Mouse (Mus musculus): ENCODE data around the gene Six5. TPM values are rescaled to one million over a fixed set of nuclear protein-coding genes. Genes with fewer than 3 reads are reported as not detected.

Six5 gene
- total and polyA plus RNA-seq, 3 experiments = 2.6 to 9.2 (median 3.8) TPM

DNA sequence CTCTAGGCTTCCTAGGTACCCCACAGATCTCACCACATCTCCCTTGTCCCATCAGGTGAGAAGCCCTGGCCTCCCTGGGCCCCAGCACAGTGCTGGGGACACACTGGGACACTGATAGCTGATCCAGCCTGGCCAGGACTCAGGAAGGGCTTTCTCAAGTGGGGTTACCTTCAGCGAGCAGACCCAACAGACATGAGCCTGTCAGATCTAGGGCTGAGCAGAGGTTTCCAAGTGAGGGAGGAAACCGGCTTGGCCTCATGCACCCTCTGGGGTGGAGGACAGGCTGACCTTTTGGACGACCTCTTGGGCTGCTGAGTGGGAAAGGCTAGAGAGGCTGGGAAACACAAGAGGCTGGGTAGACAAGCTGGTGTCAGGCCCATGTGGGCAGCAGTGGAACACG is 43.2 kb upstream of the Six5 start:
- H3K27me3 ChIP-seq (ENCODE audit: insufficient read depth, low read length) = no peaks in the 10 kb centered on the region
- H3K36me3 ChIP-seq (replicated peaks) = peaks cover 100% of the 10 kb centered on the region
- H3K4me3 ChIP-seq (ENCODE audit: low read depth, low read length) = no peak overlapping the region
- no peaks in the 10 kb centered on the region for H3K9me3 ChIP-seq (replicated peaks)
- ATAC-seq (ENCODE audit: extremely low read depth, insufficient number of reproducible peaks, low FRiP score, poor library complexity, severe bottlenecking) (no peak), DNase-seq (ENCODE audit: low spot score) (no peak)
- no peaks in the 10 kb centered on the region for H3K4me1 ChIP-seq (ENCODE audit: insufficient read depth, low read depth, low read length)
- TF ChIP-seq GATA1 (IDR thresholded peaks at IDR 0.05; ENCODE audit: borderline replicate concordance, low read length) (no peak), GATA2 (IDR thresholded peaks at IDR 0.05; ENCODE audit: borderline replicate concordance, low read depth, low read length) (no peak), TAL1 (conservative IDR thresholded peaks at IDR 0.05; ENCODE audit: low read depth, low read length) (no peak), CTCF (IDR thresholded peaks at IDR 0.05; ENCODE audit: low read depth, low read length) (no peak), POLR2AphosphoS5 (IDR thresholded peaks at IDR 0.05; ENCODE audit: insufficient replicate concordance, low read depth, low read length) (no peak)

DNA sequence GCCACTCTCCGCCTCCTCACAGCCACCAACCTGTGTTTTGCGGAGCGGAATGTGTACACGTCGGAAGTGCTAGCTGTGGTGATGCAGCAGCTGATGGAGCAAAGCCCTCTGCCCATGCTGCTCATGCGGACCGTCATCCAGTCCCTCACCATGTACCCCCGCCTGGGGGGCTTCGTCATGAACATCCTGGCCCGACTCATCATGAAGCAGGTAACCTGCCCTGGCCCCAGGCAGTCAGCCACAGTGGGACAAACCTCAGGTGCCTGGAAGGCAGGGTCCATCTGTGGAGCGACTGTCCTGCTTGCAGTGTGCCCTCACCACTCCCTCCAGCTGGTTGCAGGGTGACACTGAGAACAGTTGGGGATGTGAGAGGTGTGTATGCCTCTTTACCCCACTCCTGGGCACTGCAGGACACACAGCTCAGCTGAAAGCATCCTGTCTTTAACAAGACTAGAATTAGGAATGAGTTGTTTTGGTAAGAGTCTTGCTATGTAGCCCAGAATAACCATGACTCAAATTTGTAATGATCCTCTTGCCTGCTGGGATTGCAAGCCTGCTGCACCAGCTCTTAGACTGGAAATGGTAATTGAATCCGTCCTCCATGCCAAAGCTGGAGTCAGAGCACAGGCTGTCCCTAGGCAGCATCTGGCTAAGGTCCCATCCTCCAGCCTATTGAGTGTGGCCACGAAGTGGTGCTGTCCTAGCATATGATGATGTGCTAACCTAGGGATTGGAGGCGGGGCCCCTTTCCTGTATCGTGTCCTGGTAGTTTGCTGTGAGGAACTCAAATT is 41.9 kb upstream of the Six5 start:
- Histone ChIP-seq H3K4me1 (ENCODE audit: insufficient read depth, low read depth, low read length) (no peaks in the 10 kb centered on the region), H3K36me3 (replicated peaks) (peaks cover 100% of the 10 kb centered on the region), H3K27me3 (ENCODE audit: insufficient read depth, low read length) (no peaks in the 10 kb centered on the region), H3K4me3 (ENCODE audit: low read depth, low read length) (no peak overlapping the region), H3K9me3 (replicated peaks) (no peaks in the 10 kb centered on the region)
- TF ChIP-seq TAL1 (conservative IDR thresholded peaks at IDR 0.05; ENCODE audit: low read depth, low read length) (no peak), POLR2AphosphoS5 (IDR thresholded peaks at IDR 0.05; ENCODE audit: insufficient replicate concordance, low read depth, low read length) (no peak), GATA1 (IDR thresholded peaks at IDR 0.05; ENCODE audit: borderline replicate concordance, low read length) (no peak), GATA2 (IDR thresholded peaks at IDR 0.05; ENCODE audit: borderline replicate concordance, low read depth, low read length) (no peak), CTCF (IDR thresholded peaks at IDR 0.05; ENCODE audit: low read depth, low read length) (no peak)
- DNase-seq (ENCODE audit: low spot score) (no peak), ATAC-seq (ENCODE audit: extremely low read depth, insufficient number of reproducible peaks, low FRiP score, poor library complexity, severe bottlenecking) (no peak)

DNA sequence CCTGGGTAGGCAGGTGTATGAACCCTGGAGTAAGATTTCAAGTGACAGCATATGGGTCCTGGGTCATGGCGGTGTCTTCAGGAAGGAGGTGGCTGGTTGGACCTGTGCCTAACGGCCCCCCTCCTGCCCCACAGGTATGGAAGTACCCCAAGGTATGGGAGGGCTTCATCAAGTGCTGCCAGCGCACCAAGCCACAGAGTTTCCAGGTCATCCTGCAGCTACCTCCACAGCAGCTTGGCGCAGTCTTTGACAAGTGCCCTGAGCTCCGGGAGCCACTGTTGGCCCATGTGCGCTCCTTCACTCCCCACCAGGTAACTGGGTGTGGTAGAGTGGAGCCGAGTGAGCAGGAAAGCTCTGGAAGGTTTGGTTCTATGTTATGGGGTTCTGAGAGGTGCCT is 41.3 kb upstream of the Six5 start:
- no peaks in the 10 kb centered on the region for H3K27me3 ChIP-seq (ENCODE audit: insufficient read depth, low read length)
- H3K36me3 ChIP-seq (replicated peaks) = peaks cover 100% of the 10 kb centered on the region
- no peaks in the 10 kb centered on the region for H3K4me1 ChIP-seq (ENCODE audit: insufficient read depth, low read depth, low read length)
- no peak for DNase-seq (ENCODE audit: low spot score)
- ATAC-seq (ENCODE audit: extremely low read depth, insufficient number of reproducible peaks, low FRiP score, poor library complexity, severe bottlenecking) = no peak
- no peak overlapping the region for H3K4me3 ChIP-seq (ENCODE audit: low read depth, low read length)
- TF ChIP-seq CTCF (IDR thresholded peaks at IDR 0.05; ENCODE audit: low read depth, low read length) (no peak), GATA2 (IDR thresholded peaks at IDR 0.05; ENCODE audit: borderline replicate concordance, low read depth, low read length) (no peak), POLR2AphosphoS5 (IDR thresholded peaks at IDR 0.05; ENCODE audit: insufficient replicate concordance, low read depth, low read length) (no peak), TAL1 (conservative IDR thresholded peaks at IDR 0.05; ENCODE audit: low read depth, low read length) (no peak)
- no peaks in the 10 kb centered on the region for H3K9me3 ChIP-seq (replicated peaks)

DNA sequence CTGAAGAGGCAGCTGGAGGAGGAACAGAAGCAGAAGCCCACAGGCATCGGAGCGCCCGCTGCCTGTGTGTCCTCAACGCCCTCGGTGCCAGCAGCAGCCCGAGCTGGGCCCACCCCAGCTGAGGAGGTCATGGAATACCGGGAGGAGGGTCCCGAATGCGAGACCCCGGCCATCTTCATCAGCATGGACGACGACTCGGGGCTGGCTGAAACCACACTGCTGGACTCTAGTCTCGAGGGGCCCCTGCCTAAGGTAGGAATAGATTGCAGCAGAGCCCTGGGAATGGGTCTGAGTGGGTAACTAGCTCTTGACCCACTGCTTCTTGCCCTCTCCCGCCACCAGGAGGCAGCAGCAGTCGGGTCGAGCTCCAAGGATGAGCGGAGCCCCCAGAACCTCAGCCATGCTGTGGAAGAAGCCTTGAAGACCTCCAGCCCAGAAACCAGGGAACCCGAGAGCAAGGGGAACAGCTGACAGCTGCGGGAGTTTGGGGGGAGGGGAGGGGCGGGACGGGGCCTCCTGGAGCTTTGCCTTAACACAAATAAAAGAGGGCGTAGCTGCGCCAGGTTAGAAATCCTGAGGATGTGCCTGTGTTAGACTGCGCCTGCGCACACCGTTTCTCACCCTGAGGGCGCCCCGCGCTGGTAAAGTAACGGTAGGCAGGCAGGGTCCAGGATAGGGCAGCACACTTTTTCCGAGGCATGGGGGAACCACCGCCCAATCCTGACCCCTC is 40.2 kb upstream of the Six5 start, which contains the start of gene Rsph6a:
Rsph6a (plus strand) TSS at position 644 of the 730 bp plus-strand sequence.
- TF ChIP-seq CTCF (IDR thresholded peaks at IDR 0.05; ENCODE audit: low read depth, low read length) = 0 out of 2 replicates have a peak, but pooled peaks have one; percentile 17
- TF ChIP-seq POLR2AphosphoS5 (IDR thresholded peaks at IDR 0.05; ENCODE audit: insufficient replicate concordance, low read depth, low read length) = no peak
- no peaks in the 10 kb centered on the region for H3K27me3 ChIP-seq (ENCODE audit: insufficient read depth, low read length)
- ATAC-seq (ENCODE audit: extremely low read depth, insufficient number of reproducible peaks, low FRiP score, poor library complexity, severe bottlenecking) (no peak), DNase-seq (ENCODE audit: low spot score) (peak; percentile 23)
- no peaks in the 10 kb centered on the region for H3K4me1 ChIP-seq (ENCODE audit: insufficient read depth, low read depth, low read length)
- H3K4me3 ChIP-seq (ENCODE audit: low read depth, low read length) = no peak within 1 kb of the TSS
- peaks cover 95% of the 10 kb centered on the region for H3K36me3 ChIP-seq (replicated peaks)
- no peaks in the 10 kb centered on the region for H3K9me3 ChIP-seq (replicated peaks)

DNA sequence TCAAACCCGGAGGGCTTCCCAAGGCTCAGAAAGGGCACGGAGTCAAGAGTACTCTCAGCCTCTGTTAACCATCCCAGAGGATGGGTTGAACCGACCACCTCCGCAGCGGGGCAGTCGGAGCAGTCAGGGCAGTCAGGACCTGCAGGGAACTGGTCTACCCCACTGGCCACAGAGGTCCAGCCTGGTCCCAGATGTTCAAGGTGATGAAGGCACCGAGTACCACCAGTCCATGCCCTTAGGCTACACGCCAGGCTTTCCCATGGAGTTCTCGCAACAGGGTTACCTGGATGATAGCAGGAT is 39.7 kb upstream of the Six5 start:
- H3K4me3 ChIP-seq (ENCODE audit: low read depth, low read length) = no peak overlapping the region
- H3K27me3 ChIP-seq (ENCODE audit: insufficient read depth, low read length) = no peaks in the 10 kb centered on the region
- TF ChIP-seq GATA2 (IDR thresholded peaks at IDR 0.05; ENCODE audit: borderline replicate concordance, low read depth, low read length) = no peak
- no peak for TF ChIP-seq POLR2AphosphoS5 (IDR thresholded peaks at IDR 0.05; ENCODE audit: insufficient replicate concordance, low read depth, low read length)
- TF ChIP-seq TAL1 (conservative IDR thresholded peaks at IDR 0.05; ENCODE audit: low read depth, low read length) = no peak
- no peak for TF ChIP-seq CTCF (IDR thresholded peaks at IDR 0.05; ENCODE audit: low read depth, low read length)
- no peak for TF ChIP-seq GATA1 (IDR thresholded peaks at IDR 0.05; ENCODE audit: borderline replicate concordance, low read length)
- no peaks in the 10 kb centered on the region for H3K4me1 ChIP-seq (ENCODE audit: insufficient read depth, low read depth, low read length)
- no peaks in the 10 kb centered on the region for H3K9me3 ChIP-seq (replicated peaks)
- ATAC-seq (ENCODE audit: extremely low read depth, insufficient number of reproducible peaks, low FRiP score, poor library complexity, severe bottlenecking) (no peak), DNase-seq (ENCODE audit: low spot score) (no peak)
- H3K36me3 ChIP-seq (replicated peaks) = peaks cover 90% of the 10 kb centered on the region

DNA sequence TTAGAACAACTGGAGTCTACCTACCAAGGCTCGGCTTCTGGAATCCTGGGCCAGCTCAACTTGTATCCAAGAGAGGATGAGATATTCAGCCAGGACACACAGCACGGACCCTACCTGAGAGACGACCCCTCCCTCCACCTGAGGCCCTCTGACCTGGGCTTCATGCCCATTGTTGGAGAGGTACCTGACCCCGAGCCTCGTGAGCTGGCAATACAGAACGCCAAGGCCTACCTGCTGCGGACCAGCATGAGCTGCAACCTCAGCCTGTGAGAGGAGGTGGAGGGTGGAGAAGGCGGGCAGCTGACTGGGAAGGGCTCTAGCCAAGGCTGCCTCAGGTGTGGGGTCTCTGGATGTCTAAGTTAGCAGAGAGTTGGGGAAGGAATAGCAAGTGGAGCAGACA is 39.3 kb upstream of the Six5 start:
- Histone ChIP-seq H3K9me3 (replicated peaks) (no peaks in the 10 kb centered on the region), H3K36me3 (replicated peaks) (peaks cover 86% of the 10 kb centered on the region), H3K27me3 (ENCODE audit: insufficient read depth, low read length) (no peaks in the 10 kb centered on the region), H3K4me3 (ENCODE audit: low read depth, low read length) (no peak overlapping the region), H3K4me1 (ENCODE audit: insufficient read depth, low read depth, low read length) (no peaks in the 10 kb centered on the region)
- ATAC-seq (ENCODE audit: extremely low read depth, insufficient number of reproducible peaks, low FRiP score, poor library complexity, severe bottlenecking) (no peak), DNase-seq (ENCODE audit: low spot score) (no peak)
- TF ChIP-seq TAL1 (conservative IDR thresholded peaks at IDR 0.05; ENCODE audit: low read depth, low read length) (no peak), POLR2AphosphoS5 (IDR thresholded peaks at IDR 0.05; ENCODE audit: insufficient replicate concordance, low read depth, low read length) (no peak), GATA2 (IDR thresholded peaks at IDR 0.05; ENCODE audit: borderline replicate concordance, low read depth, low read length) (no peak), GATA1 (IDR thresholded peaks at IDR 0.05; ENCODE audit: borderline replicate concordance, low read length) (no peak)

Data from G1E (cell line).